Mouse (Mus musculus) liver, embryonic 15.5 days (tissue): ENCODE measurements around the gene Wfdc10. TPM values are rescaled to one million over a fixed set of nuclear protein-coding genes. Genes with fewer than 3 reads are reported as not detected.

ENCODE experiments used
- ATAC-seq: fragments of 200-750 bp; cut with Nextera tagmentation; 2 replicates; pipeline ENCODE4 v1.8.0; 2017; ENCODE audit warnings: moderate number of reproducible peaks, mild to moderate bottlenecking, moderate library complexity; ENCODE audit not compliant: insufficient read depth
- H3K27ac ChIP-seq: fragments of 300-500 bp; sonication (generic); replicated peaks from 2 replicates; pipeline ENCODE4 v1.5.1; 2015; ENCODE audit warnings: mild to moderate bottlenecking, inconsistent platforms
- H3K27me3 ChIP-seq: fragments of 300-500 bp; sonication (generic); 2 replicates; pipeline ENCODE4 v1.6.1; 2015; ENCODE audit warnings: mild to moderate bottlenecking, inconsistent platforms
- H3K36me3 ChIP-seq: fragments of 300-500 bp; sonication (generic); replicated peaks from 2 replicates; pipeline ENCODE4 v1.6.1; 2015; ENCODE audit warnings: moderate library complexity, mild to moderate bottlenecking, inconsistent platforms
- H3K4me1 ChIP-seq: fragments of 300-500 bp; sonication (generic); replicated peaks from 2 replicates; pipeline ENCODE4 v1.6.1; 2015; ENCODE audit warnings: inconsistent platforms
- H3K4me2 ChIP-seq: fragments of 300-500 bp; sonication (generic); 2 replicates; pipeline ENCODE4 v1.6.1; 2015; ENCODE audit warnings: moderate library complexity, mild to moderate bottlenecking, inconsistent platforms
- H3K4me3 ChIP-seq: fragments of 300-500 bp; sonication (generic); replicated peaks from 2 replicates; pipeline ENCODE4 v1.5.1; 2015; ENCODE audit warnings: mild to moderate bottlenecking, inconsistent platforms
- H3K9ac ChIP-seq: fragments of 300-500 bp; sonication (generic); 2 replicates; pipeline ENCODE4 v1.6.1; 2015; ENCODE audit warnings: moderate library complexity, mild to moderate bottlenecking, inconsistent platforms
- H3K9me3 ChIP-seq: fragments of 300-500 bp; sonication (generic); replicated peaks from 2 replicates; pipeline ENCODE4 v1.6.1; 2016; ENCODE audit warnings: inconsistent platforms
- WGBS: fragments of 180-500 bp; shearing (Covaris S2); methylation state at CpG from one replicate; pipeline ENCODE4 v1.1.7; 2015; ENCODE audit warnings: mixed read lengths; ENCODE audit not compliant: insufficient replicate concordance; 5-methylcytosine and 5-hydroxymethylcytosine counted together
- polyA plus RNA-seq: library from polyadenylated mRNA; unstranded; fragments of >200 nt; fragmentation: Nextera tagmentation; extraction: Ambion mirVana; gene quantifications from 2 replicates; pipeline ENCODE4 v1.2.1, GENCODE M21; 2015

The Wfdc10 gene
- polyA plus RNA-seq, 1 experiment from 2014 or later: not detected

DNA sequence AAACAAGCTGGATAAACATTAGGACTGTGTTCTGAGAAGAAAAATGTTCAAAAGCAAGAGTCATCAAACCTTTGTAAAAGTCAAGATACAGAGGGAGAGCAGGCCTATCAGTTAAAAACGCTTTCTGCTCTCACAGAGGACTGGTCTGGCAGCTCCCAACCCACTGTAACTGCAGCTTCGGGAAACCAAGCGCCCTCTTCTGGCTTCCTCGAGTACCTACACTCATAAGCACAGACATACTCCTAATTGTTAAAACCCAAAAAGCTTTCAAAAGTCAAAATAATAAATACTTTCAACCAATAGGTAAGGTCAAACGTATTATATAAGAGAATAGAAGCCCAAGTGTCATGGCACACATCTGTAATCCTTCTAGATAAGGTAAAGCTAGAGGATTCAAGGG, 48.4 kb downstream of the Wfdc10 start:
- no peaks in the 10 kb centered on the region for H3K27me3 ChIP-seq
- no peaks in the 10 kb centered on the region for H3K36me3 ChIP-seq
- H3K9ac ChIP-seq: no peak overlapping the region
- ATAC-seq: no peak
- 50% methylated on average over 5 of the region's 5 CpGs for WGBS
- H3K4me3 ChIP-seq: no peak overlapping the region
- no peak overlapping the region for H3K4me2 ChIP-seq
- H3K4me1 ChIP-seq: no peaks in the 10 kb centered on the region
- H3K9me3 ChIP-seq: no peaks in the 10 kb centered on the region
- no peak overlapping the region for H3K27ac ChIP-seq

GRCm38 (mm10) chr2:164705328-164705727, 49.5 kb downstream of the Wfdc10 start:
- Histone ChIP-seq H3K36me3 (no peaks in the 10 kb centered on the region), H3K27ac (no peak overlapping the region), H3K27me3 (no peaks in the 10 kb centered on the region), H3K4me3 (no peak overlapping the region), H3K9me3 (no peaks in the 10 kb centered on the region), H3K4me2 (no peak overlapping the region), H3K4me1 (no peaks in the 10 kb centered on the region), H3K9ac (no peak overlapping the region)
- WGBS: 67% methylated on average over 6 of the region's 6 CpGs
- no peak for ATAC-seq

- Histone ChIP-seq H3K4me1 (no peaks in the 10 kb centered on the region), H3K4me2 (no peak overlapping the region), H3K27ac (no peak overlapping the region), H3K9ac (no peak overlapping the region), H3K36me3 (no peaks in the 10 kb centered on the region), H3K4me3 (no peak overlapping the region), H3K27me3 (no peaks in the 10 kb centered on the region), H3K9me3 (no peaks in the 10 kb centered on the region)
- ATAC-seq: no peak
- WGBS: 73% methylated on average over 14 of the region's 14 CpGs
Measured at GRCm38 (mm10) chr2:164705991-164706390, 50.1 kb downstream of the Wfdc10 start.

Other genes starting within 250 kb of the Wfdc10 start
- 55.0 and 63.3 TPM in 2 replicates for gene Sdc4, start 212.2 kb upstream of the Wfdc10 start, polyA plus RNA-seq
- 27.1 and 29.7 TPM in 2 replicates for gene Sys1, start 199.1 kb upstream of the Wfdc10 start, polyA plus RNA-seq
- gene Gm20458, start 195.1 kb upstream of the Wfdc10 start, polyA plus RNA-seq: 5.0 TPM in 1 of 2 replicates, not detected in the other
- gene Trp53tg5, start 182.3 kb upstream of the Wfdc10 start, polyA plus RNA-seq: not detected in 2 replicates
- 2.2 and 6.2 TPM in 2 replicates for gene Dbndd2, start 169.9 kb upstream of the Wfdc10 start, polyA plus RNA-seq
- 23.6 and 25.9 TPM in 2 replicates for gene Pigt, start 158.5 kb upstream of the Wfdc10 start, polyA plus RNA-seq
- gene Wfdc2, start 93.6 kb upstream of the Wfdc10 start, polyA plus RNA-seq: 1.7 TPM in 2 replicates
- gene Spint3, start 82.6 kb upstream of the Wfdc10 start, polyA plus RNA-seq: not detected in 2 replicates
- not detected in 2 replicates for gene Wfdc6a, start 70.6 kb upstream of the Wfdc10 start, polyA plus RNA-seq
- not detected in 2 replicates for gene Eppin, start 62.5 kb upstream of the Wfdc10 start, polyA plus RNA-seq
- gene Wfdc6b, start 42.5 kb upstream of the Wfdc10 start, polyA plus RNA-seq: not detected in 2 replicates
- not detected in 2 replicates for gene Wfdc8, start 42.4 kb upstream of the Wfdc10 start, polyA plus RNA-seq
- gene Wfdc16, start 17.2 kb upstream of the Wfdc10 start, polyA plus RNA-seq: not detected in 2 replicates
- not detected in 2 replicates for gene Wfdc9, start 537 bp downstream of the Wfdc10 start, polyA plus RNA-seq
- gene Wfdc11, start 18.0 kb downstream of the Wfdc10 start, polyA plus RNA-seq: not detected in 2 replicates
- gene Wfdc13, start 29.1 kb downstream of the Wfdc10 start, polyA plus RNA-seq: not detected in 2 replicates
- not detected in 2 replicates for gene Spint4, start 42.5 kb downstream of the Wfdc10 start, polyA plus RNA-seq
- gene Spint5, start 59.3 kb downstream of the Wfdc10 start, polyA plus RNA-seq: not detected in 2 replicates
- 2.3 and 2.4 TPM in 2 replicates for gene Wfdc3, start 89.9 kb downstream of the Wfdc10 start, polyA plus RNA-seq
- gene Dnttip1, start 89.9 kb downstream of the Wfdc10 start, polyA plus RNA-seq: 40.5 and 41.1 TPM in 2 replicates
- gene Ube2c, start 113.9 kb downstream of the Wfdc10 start, polyA plus RNA-seq: 682 and 720 TPM in 2 replicates
- 27.2 and 51.1 TPM in 2 replicates for gene Tnnc2, start 123.9 kb downstream of the Wfdc10 start, polyA plus RNA-seq
- 5.6 and 7.9 TPM in 2 replicates for gene Snx21, start 129.8 kb downstream of the Wfdc10 start, polyA plus RNA-seq
- gene Acot8, start 148.8 kb downstream of the Wfdc10 start, polyA plus RNA-seq: 20.3 and 21.3 TPM in 2 replicates
- gene Zswim3, start 149.1 kb downstream of the Wfdc10 start, polyA plus RNA-seq: 4.3 and 5.5 TPM in 2 replicates
- 4.4 TPM in 2 replicates for gene Zswim1, start 166.6 kb downstream of the Wfdc10 start, polyA plus RNA-seq
- gene Spata25, start 172.5 kb downstream of the Wfdc10 start, polyA plus RNA-seq: not detected in 2 replicates
- 75.4 and 81.1 TPM in 2 replicates for gene Ctsa, start 176.8 kb downstream of the Wfdc10 start, polyA plus RNA-seq
- 1.5 and 2.5 TPM in 2 replicates for gene Neurl2, start 177.4 kb downstream of the Wfdc10 start, polyA plus RNA-seq
- gene Pltp, start 201.7 kb downstream of the Wfdc10 start, polyA plus RNA-seq: 17.8 and 23.5 TPM in 2 replicates
- gene Pcif1, start 223.3 kb downstream of the Wfdc10 start, polyA plus RNA-seq: 38.3 and 40.7 TPM in 2 replicates